Mouse (Mus musculus) hindbrain, postnatal 0 days (tissue): Measurements from ENCODE around the gene Hcn4. TPM values are rescaled to one million over a fixed set of nuclear protein-coding genes. Genes with fewer than 3 reads are reported as not detected.

ENCODE experiments used
- ATAC-seq: fragments of 200-750 bp; cut with Nextera tagmentation; 2 replicates; pipeline ENCODE4 v1.8.0; 2017; ENCODE audit warnings: mild to moderate bottlenecking, moderate TSS enrichment, moderate library complexity
- DNase-seq: peaks from one replicate; pipeline ENCODE4 v3.0.0-alpha.2; 2015; ENCODE audit warnings: low spot score
- H3K27ac ChIP-seq: fragments of 300-500 bp; sonication (generic); 2 replicates; pipeline ENCODE4 v1.5.1; 2014; ENCODE audit warnings: mild to moderate bottlenecking
- H3K27me3 ChIP-seq: fragments of 300-500 bp; sonication (generic); 2 replicates; pipeline ENCODE4 v1.6.1; 2014; ENCODE audit warnings: low read length, mixed read lengths; ENCODE audit not compliant: insufficient read depth
- H3K36me3 ChIP-seq: fragments of 300-500 bp; sonication (generic); 2 replicates; pipeline ENCODE4 v1.6.1; 2014; ENCODE audit warnings: low read length, mixed read lengths; ENCODE audit not compliant: insufficient read depth
- H3K4me1 ChIP-seq: fragments of 300-500 bp; sonication (generic); 2 replicates; pipeline ENCODE4 v1.6.1; 2014; ENCODE audit warnings: antibody characterized with exemption, low read length, mixed read lengths; ENCODE audit not compliant: insufficient read depth
- H3K4me2 ChIP-seq: fragments of 300-500 bp; sonication (generic); 2 replicates; pipeline ENCODE4 v1.6.1; 2014; ENCODE audit warnings: low read depth, mild to moderate bottlenecking, low read length, moderate library complexity, mixed read lengths
- H3K4me3 ChIP-seq: fragments of 300-500 bp; sonication (generic); 2 replicates; pipeline ENCODE4 v1.5.1; 2014; ENCODE audit warnings: low read length
- H3K9ac ChIP-seq: fragments of 300-500 bp; sonication (generic); replicated peaks from 2 replicates; pipeline ENCODE4 v1.6.1; 2014; ENCODE audit warnings: mild to moderate bottlenecking, low read length, moderate library complexity, mixed read lengths
- H3K9me3 ChIP-seq: fragments of 300-500 bp; sonication (generic); 2 replicates; pipeline ENCODE4 v1.6.1; 2016; ENCODE audit warnings: low read length, mixed read lengths
- CTCF ChIP-seq: IDR thresholded peaks from 2 replicates; pipeline ENCODE4 v1.5.1; 2016; ENCODE audit warnings: antibody characterized with exemption, control low read depth, low read depth
- WGBS: fragments of 180-500 bp; shearing (Covaris S2); extraction: QIAGEN DNeasy Blood & Tissue Kit; methylation state at CpG from one replicate; pipeline ENCODE4 v1.1.7; 2014; 5-methylcytosine and 5-hydroxymethylcytosine counted together
- polyA plus RNA-seq: library from polyadenylated mRNA; unstranded; fragments of >200 nt; fragmentation: Nextera tagmentation; extraction: Ambion mirVana; gene quantifications from 2 replicates; pipeline ENCODE4 v1.2.1, GENCODE M21; 2015
- total RNA-seq: library from RNA; depleted of rRNA; stranded (reverse); fragments of >200 nt; gene quantifications from 2 replicates; pipeline ENCODE4 v1.2.3, GENCODE M21; 2014

The Hcn4 gene
- total and polyA plus RNA-seq, 2 experiments from 2014 or later = 3.5 to 33.6 TPM

DNA sequence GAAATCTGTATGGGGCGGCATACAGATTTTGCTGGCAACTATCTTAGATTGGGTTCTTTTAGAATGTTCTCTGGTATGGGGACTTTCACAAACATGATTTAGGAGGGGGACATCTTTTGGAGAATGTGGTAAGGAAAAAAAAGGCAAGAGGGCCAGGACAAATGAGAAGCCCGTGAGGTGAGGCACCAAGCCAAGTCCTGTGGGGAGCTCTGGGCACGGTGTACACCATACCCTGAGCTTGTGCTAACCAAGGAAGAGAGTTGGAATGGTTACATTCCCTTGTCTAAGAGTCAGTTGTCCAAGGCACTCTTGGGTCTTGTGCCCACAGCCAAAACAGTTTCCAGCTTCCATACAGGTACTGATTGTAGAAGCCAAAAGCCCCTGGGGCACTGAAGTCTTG, 21.4 kb downstream of the Hcn4 start:
- ATAC-seq (no peak), DNase-seq (no peak)
- H3K9me3 ChIP-seq = no peaks in the 10 kb centered on the region
- H3K27ac ChIP-seq = no peak overlapping the region
- H3K9ac ChIP-seq = no peak overlapping the region
- H3K4me3 ChIP-seq = no peak overlapping the region
- H3K4me1 ChIP-seq = peaks cover 3% of the 10 kb centered on the region; the same call in 1 of the 2 replicates
- no peaks in the 10 kb centered on the region for H3K27me3 ChIP-seq
- WGBS = 84% methylated on average over 3 of the region's 3 CpGs
- TF ChIP-seq CTCF = no peak
- H3K4me2 ChIP-seq = no peak overlapping the region
- H3K36me3 ChIP-seq = peaks cover 5% of the 10 kb centered on the region; the same call in 1 of the 2 replicates

- no peak overlapping the region for H3K9ac ChIP-seq
Measured at GRCm38 (mm10) chr9:58847008-58847407, 23.8 kb downstream of the Hcn4 start.

GRCm38 (mm10) chr9:58847676-58848075, 24.5 kb downstream of the Hcn4 start:
- no peaks in the 10 kb centered on the region for H3K27me3 ChIP-seq
- peaks cover 6% of the 10 kb centered on the region; the same call in 1 of the 2 replicates for H3K4me1 ChIP-seq
- H3K36me3 ChIP-seq = peaks cover 5% of the 10 kb centered on the region; the same call in 1 of the 2 replicates
- WGBS = 71% methylated on average over 7 of the region's 7 CpGs
- TF ChIP-seq CTCF = no peak
- ATAC-seq = no peak
- no peak overlapping the region for H3K27ac ChIP-seq
- no peak for DNase-seq
- H3K4me3 ChIP-seq = no peak overlapping the region
- H3K9me3 ChIP-seq = no peaks in the 10 kb centered on the region
- no peak overlapping the region for H3K4me2 ChIP-seq
- no peak overlapping the region for H3K9ac ChIP-seq

More at GRCm38 (mm10) chr9:58847008-58847407, 23.8 kb downstream of the Hcn4 start:
- Histone ChIP-seq H3K36me3 (peaks cover 5% of the 10 kb centered on the region; the same call in 1 of the 2 replicates), H3K4me1 (peaks cover 6% of the 10 kb centered on the region; the same call in 1 of the 2 replicates), H3K4me2 (no peak overlapping the region), H3K27me3 (no peaks in the 10 kb centered on the region), H3K9me3 (no peaks in the 10 kb centered on the region), H3K27ac (no peak overlapping the region), H3K4me3 (no peak overlapping the region)
- TF ChIP-seq CTCF = no peak
- WGBS = 60% methylated on average over 3 of the region's 3 CpGs
- no peak for DNase-seq
- no peak for ATAC-seq

DNA sequence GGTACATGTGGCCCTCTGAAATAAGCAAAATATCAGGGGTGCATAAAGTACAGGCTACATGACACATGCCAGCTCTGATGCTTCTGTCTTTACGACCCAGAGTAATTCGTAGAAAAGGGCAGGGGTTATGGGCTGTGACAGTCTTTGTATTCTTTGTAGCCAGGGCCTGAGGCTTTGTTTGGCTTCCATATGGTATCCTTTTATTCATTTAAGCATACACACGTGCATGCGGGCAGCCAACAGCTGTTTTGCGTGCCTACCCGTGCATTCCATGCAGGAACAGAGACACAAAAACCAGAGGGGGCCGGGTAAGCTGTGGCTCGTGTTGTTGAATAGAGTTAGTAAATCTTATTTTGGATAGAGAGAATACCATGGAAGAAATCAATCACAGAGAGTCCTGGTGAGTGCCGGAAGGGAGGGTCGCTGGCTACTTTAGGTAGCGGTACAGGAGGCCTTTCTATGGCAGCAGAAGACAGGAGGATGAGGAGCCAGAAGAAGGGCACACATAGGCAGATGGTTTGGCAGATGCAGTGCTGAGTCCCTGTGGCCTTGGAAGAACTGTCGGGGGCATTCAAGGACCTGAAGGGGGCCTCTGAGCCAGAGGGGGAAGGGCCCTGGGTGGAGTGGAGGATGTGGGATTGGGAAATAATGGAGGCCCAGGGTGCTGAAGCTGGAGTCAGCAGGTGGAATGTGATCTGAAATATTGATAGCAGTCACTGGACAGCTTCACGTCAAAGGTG, 26.5 kb downstream of the Hcn4 start:
- no peak overlapping the region for H3K4me2 ChIP-seq
- no peak overlapping the region for H3K4me3 ChIP-seq
- H3K9me3 ChIP-seq = no peaks in the 10 kb centered on the region
- peaks cover 3% of the 10 kb centered on the region; the same call in 1 of the 2 replicates for H3K36me3 ChIP-seq
- peaks cover 6% of the 10 kb centered on the region; the same call in 1 of the 2 replicates for H3K4me1 ChIP-seq
- DNase-seq (no peak), ATAC-seq (no peak)
- no peak overlapping the region for H3K9ac ChIP-seq
- 0 out of 2 replicates have a peak overlapping the region, but pooled peaks have one; percentile 4 for H3K27ac ChIP-seq
- WGBS = 29% methylated on average over 13 of the region's 13 CpGs
- TF ChIP-seq CTCF = no peak
- H3K27me3 ChIP-seq = no peaks in the 10 kb centered on the region

GRCm38 (mm10) chr9:58854931-58855330, 31.7 kb downstream of the Hcn4 start:
- TF ChIP-seq CTCF = no peak
- Histone ChIP-seq H3K9ac (no peak overlapping the region), H3K4me3 (no peak overlapping the region), H3K36me3 (peaks cover 13% of the 10 kb centered on the region; the same call in 1 of the 2 replicates), H3K4me2 (no peak overlapping the region), H3K27me3 (no peaks in the 10 kb centered on the region), H3K27ac (no peak overlapping the region), H3K9me3 (no peaks in the 10 kb centered on the region), H3K4me1 (peaks cover under 1% of the 10 kb centered on the region; the same call in 1 of the 2 replicates)
- ATAC-seq = no peak
- no peak for DNase-seq
- WGBS = 37% methylated on average over 3 of the region's 3 CpGs

GRCm38 (mm10) chr9:58859080-58859635, 35.9 kb downstream of the Hcn4 start:
- Histone ChIP-seq H3K4me2 (peak overlapping the region; percentile 21), H3K9ac (no peak overlapping the region), H3K4me3 (no peak overlapping the region)

More at GRCm38 (mm10) chr9:58859080-58859635, 35.9 kb downstream of the Hcn4 start:
- ATAC-seq (no peak), DNase-seq (no peak)
- no peak for TF ChIP-seq CTCF
- no peaks in the 10 kb centered on the region for H3K9me3 ChIP-seq
- 39% methylated on average over 29 of the region's 30 CpGs for WGBS
- H3K4me1 ChIP-seq = peaks cover 3% of the 10 kb centered on the region; the same call in 1 of the 2 replicates
- no peak overlapping the region for H3K27ac ChIP-seq
- H3K27me3 ChIP-seq = no peaks in the 10 kb centered on the region
- peaks cover 13% of the 10 kb centered on the region; the same call in 1 of the 2 replicates for H3K36me3 ChIP-seq
